Mouse (Mus musculus): Measurements from ENCODE around the gene Tpcn1.

Tpcn1 gene

GRCm38 (mm10) chr5:120558762-120559161, 29.7 kb downstream of the Tpcn1 start:
- no peak for DNase-seq (ENCODE audit: low spot score in 2 of 2)

- no peak for DNase-seq (ENCODE audit: low spot score in 2 of 2)
These were observed 30.4 kb downstream of the Tpcn1 start for GRCm38 (mm10) chr5:120558041-120558440.

- no peak for DNase-seq (ENCODE audit: low spot score in 2 of 2)
These were observed 32.6 kb downstream of the Tpcn1 start for GRCm38 (mm10) chr5:120555871-120556270.

GRCm38 (mm10) chr5:120550673-120551072, 37.8 kb downstream of the Tpcn1 start:
- no peak for DNase-seq (ENCODE audit: low spot score in 2 of 2)

- no peak for DNase-seq (ENCODE audit: low spot score in 2 of 2)
These were observed 38.3 kb downstream of the Tpcn1 start for GRCm38 (mm10) chr5:120550137-120550536.

- no peak for DNase-seq (ENCODE audit: low spot score in 2 of 2)
These were observed 40.1 kb downstream of the Tpcn1 start for GRCm38 (mm10) chr5:120548236-120548850.

- DNase-seq (ENCODE audit: low spot score in 2 of 2): no peak
These were observed 51.8 kb downstream of the Tpcn1 start for GRCm38 (mm10) chr5:120536632-120537031.

- no peak for DNase-seq (ENCODE audit: low spot score in 2 of 2)
These were observed 52.4 kb downstream of the Tpcn1 start for GRCm38 (mm10) chr5:120536046-120536445.

GRCm38 (mm10) chr5:120534686-120535075, 53.8 kb downstream of the Tpcn1 start:
- no peak for DNase-seq (ENCODE audit: low spot score in 2 of 2)

- no peak for DNase-seq (ENCODE audit: low spot score in 2 of 2)
These were observed 54.3 kb downstream of the Tpcn1 start for GRCm38 (mm10) chr5:120534071-120534685.

- no peak for DNase-seq (ENCODE audit: low spot score in 2 of 2)
These were observed 56.8 kb downstream of the Tpcn1 start for GRCm38 (mm10) chr5:120531631-120532030.

- no peak for DNase-seq (ENCODE audit: low spot score in 2 of 2)
These were observed 61.0 kb downstream of the Tpcn1 start for GRCm38 (mm10) chr5:120527296-120527964.

- DNase-seq (ENCODE audit: low spot score in 2 of 2): no peak
These were observed 62.2 kb downstream of the Tpcn1 start for GRCm38 (mm10) chr5:120526311-120526710.

GRCm38 (mm10) chr5:120525737-120526136, 62.7 kb downstream of the Tpcn1 start:
- DNase-seq (ENCODE audit: low spot score in 2 of 2): no peak

GRCm38 (mm10) chr5:120524736-120525135, 63.7 kb downstream of the Tpcn1 start:
- no peak for DNase-seq (ENCODE audit: low spot score in 2 of 2)

GRCm38 (mm10) chr5:120522649-120523048, 65.8 kb downstream of the Tpcn1 start:
- no peak for DNase-seq (ENCODE audit: low spot score in 2 of 2)

- no peak for DNase-seq (ENCODE audit: low spot score in 2 of 2)
These were observed 70.9 kb downstream of the Tpcn1 start for GRCm38 (mm10) chr5:120517552-120517951.

GRCm38 (mm10) chr5:120516221-120516984, 72.1 kb downstream of the Tpcn1 start:
- no peak for DNase-seq (ENCODE audit: low spot score in 2 of 2)

- DNase-seq (ENCODE audit: low spot score in 2 of 2): no peak
These were observed 73.0 kb downstream of the Tpcn1 start for GRCm38 (mm10) chr5:120515451-120515850.

- no peak for DNase-seq (ENCODE audit: low spot score in 2 of 2)
These were observed 73.7 kb downstream of the Tpcn1 start for GRCm38 (mm10) chr5:120514754-120515153.

GRCm38 (mm10) chr5:120514031-120514677, 74.3 kb downstream of the Tpcn1 start:
- DNase-seq (ENCODE audit: low spot score in 2 of 2): no peak

Data from frontal cortex, postnatal 25 days (tissue).